Mouse (Mus musculus): ENCODE measurements around the gene Olfr1411. TPM values are rescaled to one million over a fixed set of nuclear protein-coding genes. Genes with fewer than 3 reads are reported as not detected.

Gene Olfr1411
- total RNA-seq (2012; rRNA removed) (not detected in 2 replicates), total RNA-seq (2014; rRNA removed) (not detected in 2 replicates), polyA plus RNA-seq (2012; ENCODE audit: insufficient read length, low read depth) (not detected in 2 replicates)

DNA sequence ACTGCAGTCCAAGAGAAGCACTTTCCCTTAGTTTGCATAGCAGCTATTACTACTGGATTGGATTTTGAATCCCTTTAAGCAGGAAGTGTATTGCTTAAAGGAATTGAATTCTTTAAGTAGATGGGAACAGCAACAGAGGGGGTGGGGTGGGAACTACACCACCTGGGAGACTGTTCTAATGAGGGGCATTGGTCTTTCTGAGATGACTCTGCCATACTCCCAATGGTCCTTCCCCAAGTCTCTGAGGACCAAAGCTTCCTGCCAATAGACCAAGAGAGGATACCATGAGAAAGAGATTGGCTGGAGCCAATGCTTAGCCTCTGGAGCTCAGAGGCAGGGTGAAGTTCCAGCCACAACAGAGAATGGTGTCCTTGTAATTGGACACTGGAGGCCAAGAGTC, at the start of gene Olfr1411:
Gene Olfr1411 (plus strand): TSS at position 301 of the 400 bp plus-strand sequence.
- TF ChIP-seq ETS1 (conservative IDR thresholded peaks at IDR 0.05; ENCODE audit: low read depth, low read length) (no peak), POLR2AphosphoS2 (IDR thresholded peaks at IDR 0.05; ENCODE audit: low read depth, low read length) (no peak), MAX (IDR thresholded peaks at IDR 0.05; ENCODE audit: low read length) (no peak), BHLHE40 (IDR thresholded peaks at IDR 0.05; ENCODE audit: low read depth, low read length) (no peak), POLR2A (IDR thresholded peaks at IDR 0.05; ENCODE audit: low read depth, low read length) (no peak), CTCF (conservative IDR thresholded peaks at IDR 0.05 in 1 of 2, IDR thresholded peaks at IDR 0.05 in 1 of 2; ENCODE audit: low read depth in 2 of 2, low read length in 2 of 2) (no peak), ELF1 (IDR thresholded peaks at IDR 0.05; ENCODE audit: low read depth, low read length) (no peak)
- Histone ChIP-seq H3K27me3 (replicated peaks) (peaks cover 78% of the 10 kb centered on the region), H3K36me3 (replicated peaks in 1 of 2; ENCODE audit: control insufficient read depth in 1 of 2, insufficient read depth in 1 of 2, low read length in 1 of 2) (no peaks in the 10 kb centered on the region), H3K79me2 (replicated peaks; ENCODE audit: control insufficient read depth, extremely low read depth, insufficient read depth, poor library complexity, severe bottlenecking) (no peaks in the 10 kb centered on the region), H3K4me3 (replicated peaks in 1 of 3; ENCODE audit: low read depth in 2 of 3, low read length in 2 of 3, poor library complexity in 1 of 3) (no peak within 1 kb of the TSS), H3K9me3 (replicated peaks; ENCODE audit: low read length) (no peaks in the 10 kb centered on the region), H3K4me1 (ENCODE audit: control insufficient read depth in 1 of 2, insufficient read depth in 2 of 2) (0 out of 4 replicates have a peak, but pooled peaks cover 0 to 3% of the 10 kb centered on the region in 2 experiments), H3K27ac (ENCODE audit: insufficient read depth, low read depth) (no peak within 1 kb of the TSS), H3K4me2 (ENCODE audit: insufficient read depth, low read depth, poor library complexity, severe bottlenecking) (no peak within 1 kb of the TSS), H3K9ac (ENCODE audit: insufficient read depth, low read depth) (no peak within 1 kb of the TSS)
- dilution Hi-C loops (cut with MboI; ENCODE audit: extremely low pct_ligation_motif_present, extremely low pct_unique_long_range_greater_than_20kb, low sequenced_read_pairs): no loop called here
- DNase-seq (ENCODE audit: extremely low read depth): no peak
- in situ Hi-C loops (cut with MboI; ENCODE audit: low pct_ligation_motif_present, low pct_unique_long_range_greater_than_20kb, low sequenced_read_pairs): no loop called here

DNA sequence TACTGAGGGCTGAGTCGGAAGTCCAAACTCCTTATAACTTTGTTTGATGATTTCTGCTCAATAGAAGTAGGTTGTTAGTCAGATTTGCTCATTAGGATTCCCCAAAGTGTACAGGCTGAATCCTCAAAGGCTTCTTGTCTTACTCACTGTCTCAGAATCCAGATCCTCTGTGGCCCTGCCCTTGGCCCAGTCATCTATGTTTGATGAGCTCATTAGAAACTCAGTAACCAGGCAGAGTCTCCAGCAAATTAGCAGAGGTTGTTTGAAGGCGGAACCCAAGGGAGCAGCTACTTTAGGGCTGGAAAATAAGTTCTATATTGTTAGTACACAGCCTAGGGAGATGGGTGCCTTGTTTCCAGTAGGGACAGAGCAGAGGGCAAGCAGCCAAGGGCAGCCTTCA, 48.3 kb upstream of the Olfr1411 start:
- no peak for TF ChIP-seq MAX (IDR thresholded peaks at IDR 0.05; ENCODE audit: low read length)
- TF ChIP-seq USF1 (IDR thresholded peaks at IDR 0.05; ENCODE audit: low read depth, low read length): no peak
- no peak for TF ChIP-seq E2F4 (IDR thresholded peaks at IDR 0.05; ENCODE audit: insufficient replicate concordance, low read depth, low read length)
- no peak for TF ChIP-seq CHD2 (IDR thresholded peaks at IDR 0.05; ENCODE audit: low read length)
- TF ChIP-seq BHLHE40 (IDR thresholded peaks at IDR 0.05; ENCODE audit: low read depth, low read length): no peak
- no peak for TF ChIP-seq CTCF (conservative IDR thresholded peaks at IDR 0.05 in 1 of 2, IDR thresholded peaks at IDR 0.05 in 1 of 2; ENCODE audit: low read depth in 2 of 2, low read length in 2 of 2)
- no peak for TF ChIP-seq CHD1 (IDR thresholded peaks at IDR 0.05; ENCODE audit: low read depth, low read length)
- TF ChIP-seq MYC (IDR thresholded peaks at IDR 0.05; ENCODE audit: low read depth, low read length): no peak
- no peak for TF ChIP-seq MEF2A (IDR thresholded peaks at IDR 0.05; ENCODE audit: borderline replicate concordance, low read depth, low read length)
- no peak for TF ChIP-seq PAX5 (IDR thresholded peaks at IDR 0.05; ENCODE audit: low read length)
- TF ChIP-seq IRF4 (IDR thresholded peaks at IDR 0.05; ENCODE audit: low read depth, low read length): no peak
- TF ChIP-seq GABPA (IDR thresholded peaks at IDR 0.05; ENCODE audit: insufficient replicate concordance, low read depth, low read length): no peak
- TF ChIP-seq MAFK (IDR thresholded peaks at IDR 0.05; ENCODE audit: insufficient replicate concordance, low read length): no peak
- TF ChIP-seq MXI1 (IDR thresholded peaks at IDR 0.05; ENCODE audit: low read depth, low read length): no peak
- no peak for TF ChIP-seq NRF1 (IDR thresholded peaks at IDR 0.05; ENCODE audit: low read depth, low read length)
- no peak for TF ChIP-seq JUND (conservative IDR thresholded peaks at IDR 0.05; ENCODE audit: low read depth, low read length)
- TF ChIP-seq SIN3A (IDR thresholded peaks at IDR 0.05; ENCODE audit: low read length): no peak
- TF ChIP-seq RAD21 (IDR thresholded peaks at IDR 0.05; ENCODE audit: low read depth, low read length): no peak
- Histone ChIP-seq H3K4me2 (ENCODE audit: insufficient read depth, low read depth, poor library complexity, severe bottlenecking) (no peak overlapping the region), H3K4me1 (ENCODE audit: control insufficient read depth in 1 of 2, insufficient read depth in 2 of 2) (no peaks in the 10 kb centered on the region), H3K27me3 (replicated peaks) (peaks cover 39% of the 10 kb centered on the region), H3K27ac (ENCODE audit: insufficient read depth, low read depth) (no peak overlapping the region), H3K9ac (ENCODE audit: insufficient read depth, low read depth) (no peak overlapping the region), H3K79me2 (replicated peaks; ENCODE audit: control insufficient read depth, extremely low read depth, insufficient read depth, poor library complexity, severe bottlenecking) (no peaks in the 10 kb centered on the region), H3K36me3 (replicated peaks in 1 of 2; ENCODE audit: control insufficient read depth in 1 of 2, insufficient read depth in 1 of 2, low read length in 1 of 2) (no peaks in the 10 kb centered on the region), H3K4me3 (replicated peaks in 1 of 3; ENCODE audit: low read depth in 2 of 3, low read length in 2 of 3, poor library complexity in 1 of 3) (no peak overlapping the region), H3K9me3 (replicated peaks; ENCODE audit: low read length) (no peaks in the 10 kb centered on the region)
- dilution Hi-C loops (cut with MboI; ENCODE audit: extremely low pct_ligation_motif_present, extremely low pct_unique_long_range_greater_than_20kb, low sequenced_read_pairs): no loop called here
- in situ Hi-C loops (cut with MboI; ENCODE audit: low pct_ligation_motif_present, low pct_unique_long_range_greater_than_20kb, low sequenced_read_pairs): no loop called here
- DNase-seq (ENCODE audit: extremely low read depth): no peak

Data from CH12.LX (cell line).